Mouse (Mus musculus): Measurements from ENCODE around the gene D7Ertd443e. TPM values are rescaled to one million over a fixed set of nuclear protein-coding genes. Genes with fewer than 3 reads are reported as not detected.

Gene D7Ertd443e
- polyA plus RNA-seq, 1 experiment from 2014 or later, result 0.07 TPM

DNA sequence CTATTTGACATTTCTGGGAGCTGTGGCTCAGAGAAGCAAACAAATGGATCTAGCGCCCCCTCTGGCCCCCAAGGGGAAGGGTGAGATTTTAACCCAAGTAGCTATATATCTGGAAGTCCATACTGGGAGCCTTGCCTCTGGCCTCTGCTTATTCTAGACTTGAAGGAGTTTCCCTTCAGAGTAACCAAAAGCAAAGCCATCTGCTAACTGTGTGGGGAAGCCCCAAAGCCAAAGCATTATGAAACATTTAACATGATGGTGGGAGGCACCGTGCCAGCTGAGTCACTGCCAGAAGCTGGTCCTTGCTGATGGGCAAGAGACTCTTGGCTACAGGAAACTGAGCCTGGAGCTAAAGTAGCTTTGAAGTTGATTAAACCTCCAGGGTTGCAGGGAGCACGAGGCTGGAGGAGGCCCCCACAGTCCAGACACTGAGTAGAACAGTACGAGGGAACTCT is 4.0 kb downstream of the D7Ertd443e start:
- H3K4me2 ChIP-seq (ENCODE audit: low read depth, low read length), result peak overlapping the region; percentile 13; the same call in 1 of the 2 replicates
- H3K9me3 ChIP-seq (replicated peaks; ENCODE audit: control insufficient read depth, low read length), result no peaks in the 10 kb centered on the region
- ATAC-seq (replicated peaks; ENCODE audit: extremely low read depth, insufficient read depth, low FRiP score), result peak; percentile 85
- H3K27ac ChIP-seq (ENCODE audit: low read length), result peak overlapping the region; percentile 13; the same call in 1 of the 2 replicates
- no peaks in the 10 kb centered on the region for H3K36me3 ChIP-seq (ENCODE audit: control insufficient read depth, insufficient read depth)
- no peaks in the 10 kb centered on the region for H3K27me3 ChIP-seq (ENCODE audit: control insufficient read depth, insufficient read depth, low read length)
- H3K4me3 ChIP-seq (ENCODE audit: low read length), result no peak overlapping the region
- H3K4me1 ChIP-seq (ENCODE audit: control insufficient read depth, insufficient read depth, low read length), result peaks cover 6% of the 10 kb centered on the region
- no peak overlapping the region for H3K9ac ChIP-seq (ENCODE audit: low read length)
- 23% methylated on average over 4 of the region's 4 CpGs for WGBS

DNA sequence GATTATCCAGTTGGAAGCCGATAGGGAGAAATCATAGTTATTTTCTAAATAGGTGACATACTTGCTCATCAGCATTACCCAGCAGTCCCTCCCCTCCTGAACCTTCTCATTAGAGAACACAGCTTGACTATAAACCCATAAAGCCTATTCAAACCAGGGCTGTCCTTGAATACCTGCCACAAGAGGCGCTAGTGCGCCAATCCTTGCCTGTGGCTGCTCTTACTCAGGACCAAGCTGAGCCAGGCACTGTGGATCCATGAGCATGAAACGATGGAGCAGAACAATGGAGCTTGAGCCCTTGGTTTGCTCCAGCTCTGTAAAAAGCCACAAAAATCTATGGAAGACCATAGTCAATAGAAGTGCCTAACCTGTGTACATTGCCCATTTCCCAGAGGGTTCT is 7.2 kb downstream of the D7Ertd443e start:
- no peaks in the 10 kb centered on the region for H3K27me3 ChIP-seq (ENCODE audit: control insufficient read depth, insufficient read depth, low read length)
- no peaks in the 10 kb centered on the region for H3K9me3 ChIP-seq (replicated peaks; ENCODE audit: control insufficient read depth, low read length)
- no peak overlapping the region for H3K4me3 ChIP-seq (ENCODE audit: low read length)
- WGBS, result 59% methylated on average over 4 of the region's 4 CpGs
- H3K4me2 ChIP-seq (ENCODE audit: low read depth, low read length), result no peak overlapping the region
- H3K36me3 ChIP-seq (ENCODE audit: control insufficient read depth, insufficient read depth), result no peaks in the 10 kb centered on the region
- peaks cover 6% of the 10 kb centered on the region for H3K4me1 ChIP-seq (ENCODE audit: control insufficient read depth, insufficient read depth, low read length)
- H3K9ac ChIP-seq (ENCODE audit: low read length), result no peak overlapping the region
- no peak overlapping the region for H3K27ac ChIP-seq (ENCODE audit: low read length)
- no peak for ATAC-seq (replicated peaks; ENCODE audit: extremely low read depth, insufficient read depth, low FRiP score)

DNA sequence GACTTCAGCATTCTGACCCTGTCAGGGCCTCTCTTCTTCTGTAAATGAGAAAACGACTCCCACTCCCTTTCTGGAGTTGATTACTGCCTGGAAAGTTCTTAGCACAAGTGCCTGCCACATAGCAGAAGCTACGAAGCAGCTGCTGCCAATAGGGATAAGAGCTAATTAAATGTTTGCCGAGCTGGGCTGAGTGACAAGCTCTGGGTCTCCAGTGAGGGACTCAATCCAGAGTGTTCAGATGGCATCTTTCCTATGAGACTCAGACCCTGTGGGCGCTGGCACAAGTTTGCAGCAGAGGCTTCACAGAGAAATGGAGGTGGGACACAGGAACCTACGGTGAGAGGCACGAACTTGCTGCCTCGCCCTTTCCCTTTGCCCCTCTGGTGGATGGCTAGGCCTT is 8.7 kb downstream of the D7Ertd443e start:
- no peaks in the 10 kb centered on the region for H3K36me3 ChIP-seq (ENCODE audit: control insufficient read depth, insufficient read depth)
- no peak overlapping the region for H3K27ac ChIP-seq (ENCODE audit: low read length)
- no peak overlapping the region for H3K4me3 ChIP-seq (ENCODE audit: low read length)
- peaks cover 6% of the 10 kb centered on the region for H3K4me1 ChIP-seq (ENCODE audit: control insufficient read depth, insufficient read depth, low read length)
- H3K9ac ChIP-seq (ENCODE audit: low read length), result no peak overlapping the region
- ATAC-seq (replicated peaks; ENCODE audit: extremely low read depth, insufficient read depth, low FRiP score), result 0 out of 2 replicates have a peak, but pooled peaks have one; percentile 10
- no peak overlapping the region for H3K4me2 ChIP-seq (ENCODE audit: low read depth, low read length)
- H3K9me3 ChIP-seq (replicated peaks; ENCODE audit: control insufficient read depth, low read length), result no peaks in the 10 kb centered on the region
- H3K27me3 ChIP-seq (ENCODE audit: control insufficient read depth, insufficient read depth, low read length), result no peaks in the 10 kb centered on the region
- WGBS, result 52% methylated on average over 7 of the region's 7 CpGs

DNA sequence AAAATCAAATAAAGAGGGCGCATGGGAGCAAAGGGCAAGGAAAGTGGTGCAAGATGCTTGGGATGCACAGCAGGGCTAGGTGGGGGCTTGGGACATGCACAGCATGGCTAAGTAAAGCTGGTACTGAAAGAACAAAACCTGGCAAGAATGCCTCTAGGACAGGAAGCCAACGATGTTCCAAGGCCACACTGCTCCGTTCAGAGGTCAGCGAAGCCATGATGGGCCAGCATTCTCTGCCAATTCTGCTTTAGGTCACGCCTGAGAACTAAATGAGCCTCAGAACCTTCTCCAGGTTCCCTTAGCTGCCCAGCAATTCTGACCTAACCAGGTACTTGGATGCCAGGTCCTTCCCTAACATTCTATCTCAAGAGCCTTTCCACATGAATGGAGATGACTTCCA is 13.2 kb downstream of the D7Ertd443e start:
- no peak overlapping the region for H3K9ac ChIP-seq (ENCODE audit: low read length)
- H3K4me1 ChIP-seq (ENCODE audit: control insufficient read depth, insufficient read depth, low read length), result no peaks in the 10 kb centered on the region; the same call in 1 of the 2 replicates
- WGBS, result 51% methylated on average over 5 of the region's 5 CpGs
- ATAC-seq (replicated peaks; ENCODE audit: extremely low read depth, insufficient read depth, low FRiP score), result no peak
- H3K27me3 ChIP-seq (ENCODE audit: control insufficient read depth, insufficient read depth, low read length), result no peaks in the 10 kb centered on the region
- H3K9me3 ChIP-seq (replicated peaks; ENCODE audit: control insufficient read depth, low read length), result no peaks in the 10 kb centered on the region
- H3K4me2 ChIP-seq (ENCODE audit: low read depth, low read length), result no peak overlapping the region
- H3K4me3 ChIP-seq (ENCODE audit: low read length), result no peak overlapping the region
- no peak overlapping the region for H3K27ac ChIP-seq (ENCODE audit: low read length)
- no peaks in the 10 kb centered on the region for H3K36me3 ChIP-seq (ENCODE audit: control insufficient read depth, insufficient read depth)

DNA sequence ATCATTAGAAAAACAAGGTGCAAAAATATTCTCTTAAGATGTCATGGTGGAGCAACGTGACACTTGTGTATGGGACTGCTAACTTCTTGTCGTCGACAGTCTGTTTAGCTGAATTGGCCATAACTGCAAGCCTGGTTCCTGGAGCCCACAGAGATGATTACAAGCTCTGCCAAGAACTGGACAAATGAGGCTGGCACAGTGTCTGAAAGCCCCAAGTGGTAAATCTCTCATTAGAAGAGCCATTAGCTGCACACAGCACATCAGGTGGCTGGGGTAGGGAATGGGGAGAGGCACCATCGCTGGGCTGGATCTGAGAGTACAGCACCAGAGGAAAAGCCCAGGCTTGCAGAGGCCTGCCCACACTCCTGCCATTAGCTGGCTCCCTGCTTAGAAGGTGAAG is 16.2 kb downstream of the D7Ertd443e start:
- Histone ChIP-seq H3K9me3 (replicated peaks; ENCODE audit: control insufficient read depth, low read length) (no peaks in the 10 kb centered on the region), H3K9ac (ENCODE audit: low read length) (no peak overlapping the region), H3K27ac (ENCODE audit: low read length) (no peak overlapping the region), H3K4me3 (ENCODE audit: low read length) (no peak overlapping the region), H3K27me3 (ENCODE audit: control insufficient read depth, insufficient read depth, low read length) (no peaks in the 10 kb centered on the region), H3K4me2 (ENCODE audit: low read depth, low read length) (no peak overlapping the region), H3K4me1 (ENCODE audit: control insufficient read depth, insufficient read depth, low read length) (no peaks in the 10 kb centered on the region), H3K36me3 (ENCODE audit: control insufficient read depth, insufficient read depth) (no peaks in the 10 kb centered on the region)
- WGBS, result 79% methylated on average over 4 of the region's 4 CpGs
- ATAC-seq (replicated peaks; ENCODE audit: extremely low read depth, insufficient read depth, low FRiP score), result no peak

DNA sequence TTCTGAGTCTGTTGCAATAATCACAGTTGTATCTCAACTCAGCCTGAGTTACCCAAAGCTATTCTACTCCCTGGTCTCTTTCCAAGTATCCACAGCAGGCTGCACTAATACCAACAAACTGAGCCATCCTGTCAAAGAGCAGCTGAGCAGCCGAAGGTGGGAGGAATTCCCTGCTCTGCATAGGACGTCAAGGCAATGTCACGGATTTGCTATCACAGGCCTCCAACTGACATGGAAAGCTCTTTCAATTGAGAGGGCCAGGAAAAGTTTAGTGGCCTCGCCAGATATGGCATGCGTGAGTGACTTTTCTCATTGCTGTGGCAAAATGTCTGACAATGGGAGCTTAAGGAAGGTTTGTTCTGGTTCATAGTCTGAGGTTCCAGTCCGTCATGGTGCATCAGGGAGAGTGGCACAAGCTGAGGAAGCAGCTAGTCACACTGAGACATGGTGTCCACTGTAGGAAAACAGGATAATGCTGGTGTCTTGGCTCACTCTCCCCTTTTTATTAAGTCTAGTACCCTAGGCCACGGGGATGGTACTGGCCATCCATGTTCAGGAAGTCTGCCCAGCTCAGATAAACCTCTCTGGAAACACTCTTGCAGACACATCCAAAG is 23.1 kb downstream of the D7Ertd443e start:
- no peak for ATAC-seq (replicated peaks; ENCODE audit: extremely low read depth, insufficient read depth, low FRiP score)
- H3K9me3 ChIP-seq (replicated peaks; ENCODE audit: control insufficient read depth, low read length), result no peaks in the 10 kb centered on the region
- no peak overlapping the region for H3K4me3 ChIP-seq (ENCODE audit: low read length)
- no peak overlapping the region for H3K27ac ChIP-seq (ENCODE audit: low read length)
- no peaks in the 10 kb centered on the region for H3K4me1 ChIP-seq (ENCODE audit: control insufficient read depth, insufficient read depth, low read length)
- H3K36me3 ChIP-seq (ENCODE audit: control insufficient read depth, insufficient read depth), result no peaks in the 10 kb centered on the region
- WGBS, result 66% methylated on average over 7 of the region's 7 CpGs
- no peak overlapping the region for H3K4me2 ChIP-seq (ENCODE audit: low read depth, low read length)
- H3K27me3 ChIP-seq (ENCODE audit: control insufficient read depth, insufficient read depth, low read length), result no peaks in the 10 kb centered on the region
- no peak overlapping the region for H3K9ac ChIP-seq (ENCODE audit: low read length)

DNA sequence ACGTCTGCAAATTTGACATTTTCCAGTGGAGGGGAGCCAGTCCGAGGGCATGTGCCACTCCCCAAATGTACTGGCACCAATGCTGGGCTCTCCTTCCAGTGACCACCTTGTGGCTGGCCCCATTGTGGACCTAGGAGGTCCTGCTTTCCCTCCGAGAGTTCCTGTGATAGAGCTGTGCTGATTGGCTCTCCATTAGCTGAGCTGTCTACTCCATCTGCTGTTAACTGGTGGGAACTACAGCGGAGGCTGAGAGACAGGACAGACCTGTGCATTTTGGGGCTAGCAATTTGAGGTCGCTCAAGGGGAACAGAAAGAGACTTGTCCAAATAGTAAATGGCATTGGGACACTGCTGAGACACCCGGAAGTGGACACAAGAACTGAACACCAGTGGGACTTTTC is 36.6 kb downstream of the D7Ertd443e start:
- 0 out of 2 replicates have a peak, but pooled peaks have one; percentile 49 for ATAC-seq (replicated peaks; ENCODE audit: extremely low read depth, insufficient read depth, low FRiP score)
- H3K9ac ChIP-seq (ENCODE audit: low read length), result no peak overlapping the region
- H3K4me3 ChIP-seq (ENCODE audit: low read length), result no peak overlapping the region
- no peaks in the 10 kb centered on the region for H3K9me3 ChIP-seq (replicated peaks; ENCODE audit: control insufficient read depth, low read length)
- H3K27ac ChIP-seq (ENCODE audit: low read length), result no peak overlapping the region
- H3K4me1 ChIP-seq (ENCODE audit: control insufficient read depth, insufficient read depth, low read length), result no peaks in the 10 kb centered on the region
- H3K4me2 ChIP-seq (ENCODE audit: low read depth, low read length), result no peak overlapping the region
- 28% methylated on average over 6 of the region's 6 CpGs for WGBS
- H3K27me3 ChIP-seq (ENCODE audit: control insufficient read depth, insufficient read depth, low read length), result no peaks in the 10 kb centered on the region
- no peaks in the 10 kb centered on the region for H3K36me3 ChIP-seq (ENCODE audit: control insufficient read depth, insufficient read depth)

DNA sequence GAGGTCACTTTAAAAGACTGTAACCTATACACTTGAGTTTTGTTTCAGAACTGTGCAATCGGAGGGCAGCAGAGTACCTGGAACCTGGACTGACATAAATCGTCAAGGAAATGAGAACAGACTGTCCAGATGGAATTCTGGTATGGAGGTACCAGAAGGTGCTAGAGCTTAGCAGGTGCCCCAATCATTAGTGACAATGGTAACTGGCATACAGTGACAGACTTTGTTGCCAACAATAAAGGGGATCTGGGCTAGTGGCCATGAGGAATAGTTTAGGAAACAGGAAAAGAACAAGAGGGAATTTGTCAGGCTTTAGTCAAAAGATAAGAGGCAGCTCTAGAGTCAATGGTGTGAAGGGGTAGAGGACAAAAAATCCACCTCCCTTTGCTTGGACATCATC is 43.3 kb downstream of the D7Ertd443e start:
- no peaks in the 10 kb centered on the region for H3K36me3 ChIP-seq (ENCODE audit: control insufficient read depth, insufficient read depth)
- no peaks in the 10 kb centered on the region for H3K4me1 ChIP-seq (ENCODE audit: control insufficient read depth, insufficient read depth, low read length)
- H3K27me3 ChIP-seq (ENCODE audit: control insufficient read depth, insufficient read depth, low read length), result no peaks in the 10 kb centered on the region
- no peak overlapping the region for H3K4me3 ChIP-seq (ENCODE audit: low read length)
- no peak overlapping the region for H3K4me2 ChIP-seq (ENCODE audit: low read depth, low read length)
- ATAC-seq (replicated peaks; ENCODE audit: extremely low read depth, insufficient read depth, low FRiP score), result no peak
- 67% methylated on average over 2 of the region's 2 CpGs for WGBS
- no peaks in the 10 kb centered on the region for H3K9me3 ChIP-seq (replicated peaks; ENCODE audit: control insufficient read depth, low read length)
- no peak overlapping the region for H3K27ac ChIP-seq (ENCODE audit: low read length)
- H3K9ac ChIP-seq (ENCODE audit: low read length), result no peak overlapping the region

DNA sequence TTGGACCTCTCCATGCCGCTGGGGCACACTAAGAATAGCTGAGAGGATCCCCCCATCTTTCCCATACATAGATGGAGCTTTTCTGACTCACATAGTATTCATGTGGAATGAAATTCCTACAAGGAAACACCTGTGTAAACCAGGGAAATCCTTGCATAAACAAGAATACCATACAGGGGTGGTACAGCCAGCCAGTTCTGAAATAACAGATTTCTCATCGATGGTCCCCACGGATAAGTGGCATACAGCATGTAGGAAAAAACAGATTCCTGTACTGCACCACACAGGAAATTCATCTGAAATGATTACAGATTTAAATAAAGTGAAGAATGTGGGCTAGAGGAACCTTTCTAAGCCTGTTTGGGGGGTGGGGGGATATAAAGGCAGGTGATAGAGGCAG is 49.5 kb downstream of the D7Ertd443e start:
- Histone ChIP-seq H3K27me3 (ENCODE audit: control insufficient read depth, insufficient read depth, low read length) (no peaks in the 10 kb centered on the region), H3K36me3 (ENCODE audit: control insufficient read depth, insufficient read depth) (no peaks in the 10 kb centered on the region), H3K9me3 (replicated peaks; ENCODE audit: control insufficient read depth, low read length) (no peaks in the 10 kb centered on the region), H3K4me3 (ENCODE audit: low read length) (no peak overlapping the region), H3K4me2 (ENCODE audit: low read depth, low read length) (no peak overlapping the region), H3K9ac (ENCODE audit: low read length) (no peak overlapping the region), H3K27ac (ENCODE audit: low read length) (no peak overlapping the region), H3K4me1 (ENCODE audit: control insufficient read depth, insufficient read depth, low read length) (no peaks in the 10 kb centered on the region)
- no peak for ATAC-seq (replicated peaks; ENCODE audit: extremely low read depth, insufficient read depth, low FRiP score)
- WGBS, result 67% methylated on average over 3 of the region's 3 CpGs

Measured in heart, embryonic 16.5 days (tissue).